Mouse (Mus musculus) cortical plate, adult 2 months (tissue): ENCODE results near the gene Eps15l1.
A peak's percentile ranks its signal among the peaks of the same experiment; 100 is the strongest.

Experiments
- CTCF ChIP-seq: fragments of 200-500 bp; IDR thresholded peaks from 2 replicates; pipeline ENCODE4 v1.5.1; 2011; ENCODE audit warnings: mild to moderate bottlenecking, control low read depth, low read length; ENCODE audit not compliant: insufficient read depth; ENCODE audit errors: extremely low read depth
- POLR2A ChIP-seq: fragments of 200-500 bp; IDR thresholded peaks from 2 replicates; pipeline ENCODE4 v1.6.1; 2011; ENCODE audit warnings: mild to moderate bottlenecking, low read length, control low read depth; ENCODE audit not compliant: insufficient read depth; ENCODE audit errors: extremely low read depth

- peak; percentile 28; the same call in 1 of the 2 replicates for TF ChIP-seq POLR2A
- TF ChIP-seq CTCF = no peak
Measured at GRCm38 (mm10) chr8:72459881-72460533, 38.7 kb upstream of the Eps15l1 start.
